Mouse (Mus musculus) CD4-positive helper T cell, adult 2 months (primary cell): ENCODE data around the gene Cdk9.

ENCODE experiments used
- DNase-seq: peaks from one replicate; pipeline ENCODE4 v3.0.0-alpha.2; 2012; ENCODE audit warnings: low read depth, missing footprints, low spot score

Gene Cdk9

GRCm38 (mm10) chr2:32708643-32709042 lies 4.2 kb downstream of the Cdk9 start:
- DNase-seq: peak; percentile 70

GRCm38 (mm10) chr2:32706971-32707370 lies 5.9 kb downstream of the Cdk9 start:
- no peak for DNase-seq

DNA sequence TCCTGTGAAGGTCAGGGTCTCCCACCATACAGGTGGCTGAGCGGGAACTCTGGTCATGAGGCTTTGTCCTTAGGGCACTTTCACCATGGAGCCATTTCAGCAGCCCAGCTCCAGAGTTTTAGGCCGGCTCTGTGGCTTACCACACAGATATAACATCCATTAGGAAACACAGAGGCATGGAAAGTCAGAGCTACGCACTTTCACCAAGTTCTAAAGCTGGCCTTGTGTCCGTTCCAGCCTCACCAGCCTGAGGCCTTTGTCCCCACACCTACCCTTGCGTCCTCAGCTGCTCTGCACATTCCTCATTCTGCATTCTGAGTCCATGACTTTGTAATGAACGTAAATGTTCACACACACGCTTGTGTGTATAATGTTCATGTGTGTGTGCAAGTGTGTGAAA lies 7.9 kb downstream of the Cdk9 start:
- no peak for DNase-seq

DNA sequence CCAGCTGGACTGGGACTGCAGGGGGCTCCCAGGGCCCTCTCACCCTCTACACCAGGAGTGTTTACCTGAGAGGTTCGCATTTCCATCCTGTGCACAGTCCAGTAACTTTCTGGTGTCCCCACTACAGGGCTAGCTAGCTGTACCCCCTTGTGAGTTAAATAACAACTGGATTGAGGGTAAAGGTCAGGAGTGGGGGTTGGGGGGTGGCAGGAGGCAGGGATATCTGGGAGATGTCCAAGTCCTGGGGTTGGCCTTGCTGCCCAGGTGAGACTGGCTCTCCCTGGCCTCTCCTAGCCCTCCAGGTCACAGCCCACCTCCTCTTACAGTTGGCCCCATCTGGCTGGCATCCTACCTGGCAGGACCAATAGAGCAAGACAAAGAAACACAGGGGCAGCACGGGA lies 8.9 kb downstream of the Cdk9 start, which contains the start of gene Fpgs:
Gene Fpgs (minus strand): TSS at position 125 of the 401 bp plus-strand sequence.
- no peak for DNase-seq

DNA sequence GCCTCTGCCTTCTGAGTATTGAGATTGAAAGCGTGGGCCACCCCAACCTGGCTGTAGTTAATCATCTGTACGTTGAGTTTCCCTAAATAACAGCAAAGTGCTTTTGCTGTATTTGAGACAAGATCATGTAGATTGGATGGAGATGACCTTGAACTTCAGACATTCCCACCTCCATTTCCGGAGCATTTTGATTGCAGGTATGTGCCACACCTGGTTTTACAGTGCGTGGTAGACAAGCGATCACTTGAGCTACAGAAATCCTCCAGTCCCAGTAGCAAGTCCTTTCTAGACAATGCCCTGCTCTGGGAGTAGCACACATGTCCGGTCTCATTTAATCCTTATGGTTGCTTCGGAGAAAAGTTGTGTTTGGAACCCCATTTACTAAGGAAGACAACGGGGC lies 9.8 kb downstream of the Cdk9 start:
- DNase-seq: no peak

GRCm38 (mm10) chr2:32700966-32701743 lies 11.7 kb downstream of the Cdk9 start:
- no peak for DNase-seq

DNA sequence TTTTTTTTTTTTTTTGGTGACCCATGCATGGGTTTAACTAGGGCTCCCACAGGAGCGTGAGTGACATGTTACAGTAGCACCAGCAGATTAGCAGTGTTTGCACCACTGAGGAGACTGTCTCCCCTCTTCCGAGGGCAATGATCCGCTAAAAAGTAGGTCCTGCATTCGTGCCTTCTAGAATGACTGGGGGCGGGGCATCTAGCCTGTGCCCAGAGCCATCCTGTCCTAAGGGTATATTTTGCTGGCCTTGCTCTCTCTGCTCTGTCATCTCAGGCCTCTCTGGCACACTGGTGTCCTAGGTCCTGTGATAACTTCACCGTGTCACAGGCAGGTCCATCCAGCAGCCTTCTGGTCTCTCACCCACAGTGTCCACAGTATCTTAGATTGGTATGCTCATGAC lies 13.2 kb downstream of the Cdk9 start:
- no peak for DNase-seq

DNA sequence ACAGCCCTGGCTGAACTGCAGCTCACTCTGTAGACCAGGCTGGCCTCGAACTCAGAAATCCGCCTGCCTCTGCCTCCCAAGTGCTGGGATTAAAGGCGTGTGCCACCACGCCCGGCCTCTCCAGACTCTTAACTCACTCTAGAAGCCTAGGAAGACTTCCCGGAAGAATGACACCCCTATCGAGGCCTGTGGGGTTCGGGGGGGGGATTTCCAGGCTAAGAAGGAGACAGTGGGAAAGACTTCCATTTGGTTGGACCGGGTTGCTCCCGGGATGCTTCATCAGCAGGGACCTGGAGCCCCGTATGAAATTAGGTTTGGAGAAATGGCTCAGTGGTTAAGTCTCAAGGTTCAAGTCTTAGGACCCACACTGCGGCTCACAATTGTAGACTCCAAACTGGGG lies 18.2 kb downstream of the Cdk9 start:
- DNase-seq: no peak

DNA sequence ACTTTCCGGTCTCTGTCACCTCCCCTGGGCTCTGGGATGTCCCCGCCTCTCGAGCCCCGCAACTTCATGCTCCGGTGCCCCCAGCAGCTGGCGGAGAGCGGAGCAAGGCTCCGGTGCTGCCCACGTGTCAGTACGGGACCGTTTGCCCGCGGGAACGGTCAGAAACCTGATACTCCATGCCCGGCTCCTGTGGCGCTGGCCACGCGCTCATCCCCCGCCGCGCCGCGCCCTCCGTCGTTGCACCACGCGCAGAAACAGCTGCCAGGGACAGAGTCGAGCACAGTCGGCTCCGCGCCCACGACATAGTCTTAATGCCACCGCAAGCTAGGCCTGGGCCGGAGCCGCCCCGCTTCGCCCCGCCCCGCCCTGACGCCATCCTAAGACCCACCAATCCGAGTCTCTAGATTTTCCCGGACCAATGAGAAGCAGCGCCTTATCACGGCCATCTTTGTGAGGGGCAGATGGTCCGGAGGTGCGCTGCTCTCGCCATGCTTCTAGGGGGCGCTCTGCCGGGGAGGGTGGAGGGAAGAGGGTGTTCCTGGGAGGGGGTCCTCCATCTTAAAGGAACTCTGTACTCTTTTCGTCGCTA lies 19.0 kb downstream of the Cdk9 start:
- DNase-seq: peak; percentile 98

DNA sequence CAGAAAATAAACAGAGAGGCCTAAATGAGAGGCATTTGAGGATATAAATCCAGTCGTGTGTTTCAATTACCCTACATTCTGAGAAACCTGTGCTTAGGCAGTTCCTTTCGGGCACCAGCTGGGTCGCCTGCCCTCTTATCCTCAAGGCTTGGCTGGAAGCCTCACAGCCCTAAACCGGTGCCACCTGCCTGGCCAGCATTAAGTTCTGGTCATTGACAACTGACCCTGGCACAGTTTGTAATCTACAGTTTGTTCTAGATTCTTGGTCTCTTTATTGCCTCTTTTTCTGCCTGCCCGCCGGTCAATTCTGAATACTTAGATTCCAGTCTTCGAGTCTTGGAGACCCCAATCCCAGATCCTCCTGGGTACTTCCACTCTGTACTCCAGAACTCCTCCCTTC lies 19.6 kb downstream of the Cdk9 start:
- DNase-seq: no peak

GRCm38 (mm10) chr2:32692496-32692895 lies 20.4 kb downstream of the Cdk9 start:
- no peak for DNase-seq

- no peak for DNase-seq
These were observed 21.8 kb downstream of the Cdk9 start for GRCm38 (mm10) chr2:32691041-32691440.

GRCm38 (mm10) chr2:32689420-32689819 lies 23.5 kb downstream of the Cdk9 start:
- peak; percentile 89 for DNase-seq

- DNase-seq: no peak
These were observed 25.3 kb downstream of the Cdk9 start for GRCm38 (mm10) chr2:32687562-32687961.

- DNase-seq: no peak
These were observed 26.2 kb downstream of the Cdk9 start for GRCm38 (mm10) chr2:32686640-32687039.

GRCm38 (mm10) chr2:32685807-32686206 lies 27.1 kb downstream of the Cdk9 start:
- no peak for DNase-seq

DNA sequence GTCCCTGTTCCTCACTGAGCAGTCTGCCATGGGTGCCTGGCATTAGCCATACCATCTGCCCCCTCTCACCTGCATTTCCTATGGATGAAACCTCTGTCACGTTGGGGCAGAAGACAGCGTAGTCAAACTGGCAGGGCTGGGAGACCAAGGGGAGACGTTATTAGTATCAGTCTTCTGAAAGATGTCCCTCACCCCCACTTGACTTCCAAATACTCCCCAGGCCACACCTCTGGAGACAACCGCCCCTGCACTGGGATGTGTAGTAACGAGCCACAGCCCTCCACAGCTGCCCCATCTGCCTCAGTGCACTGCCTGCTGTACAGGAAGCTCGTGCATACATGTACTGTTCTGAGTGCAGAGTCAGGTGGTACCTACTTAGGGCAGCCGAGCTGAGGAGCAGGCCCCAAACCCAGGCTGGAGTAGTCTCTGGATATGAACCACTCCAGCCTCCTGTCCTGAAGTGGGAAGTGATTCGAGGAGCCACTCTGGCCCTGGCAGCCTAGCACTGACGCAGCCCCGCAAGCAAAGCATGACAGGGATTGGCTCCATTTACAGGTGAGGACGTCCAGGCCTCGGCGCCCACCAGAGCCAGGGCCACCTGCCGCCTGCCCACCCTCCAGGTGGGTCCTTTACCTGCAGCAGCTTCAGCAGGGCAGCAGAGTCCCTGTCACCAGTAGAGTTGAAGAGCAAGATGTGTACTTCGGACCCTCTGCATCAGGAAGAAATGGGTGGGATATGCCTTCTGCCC lies 28.0 kb downstream of the Cdk9 start:
- no peak for DNase-seq

- no peak for DNase-seq
These were observed 29.2 kb downstream of the Cdk9 start for GRCm38 (mm10) chr2:32683701-32684100.

DNA sequence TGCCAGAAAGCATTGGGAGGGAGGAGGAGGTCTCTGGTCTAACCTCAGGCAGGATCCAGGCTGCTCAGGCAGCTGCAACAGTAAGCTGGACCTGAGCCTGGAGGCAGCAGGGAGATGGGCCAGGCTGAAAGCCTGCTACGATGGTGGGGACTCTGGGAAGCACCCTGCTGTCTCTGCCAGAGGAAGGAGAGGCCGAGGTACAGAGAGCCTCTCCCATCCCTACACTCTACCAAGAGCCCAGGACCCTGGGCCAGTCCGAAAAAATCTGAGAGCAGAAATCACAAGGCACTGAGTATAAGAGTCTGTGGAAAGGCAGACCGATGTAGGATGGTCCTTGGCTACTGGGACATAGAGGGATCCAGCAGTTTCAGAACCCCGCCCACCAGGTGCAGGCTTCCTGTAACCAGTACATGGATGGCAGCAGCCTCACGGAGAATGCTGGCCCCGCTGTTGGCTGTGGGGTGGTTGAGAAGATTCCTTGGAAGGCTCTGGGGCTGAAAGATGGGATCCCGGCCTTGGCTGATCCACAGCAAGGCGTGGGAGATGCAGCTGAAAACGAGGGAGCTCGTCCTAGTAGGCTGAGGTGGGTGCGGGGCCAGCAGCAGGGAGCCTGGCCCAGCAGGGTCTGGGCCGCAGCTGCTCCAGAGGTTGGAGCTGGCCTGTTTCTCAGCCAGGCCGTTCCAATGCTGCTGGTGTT lies 30.0 kb downstream of the Cdk9 start:
- DNase-seq: no peak

DNA sequence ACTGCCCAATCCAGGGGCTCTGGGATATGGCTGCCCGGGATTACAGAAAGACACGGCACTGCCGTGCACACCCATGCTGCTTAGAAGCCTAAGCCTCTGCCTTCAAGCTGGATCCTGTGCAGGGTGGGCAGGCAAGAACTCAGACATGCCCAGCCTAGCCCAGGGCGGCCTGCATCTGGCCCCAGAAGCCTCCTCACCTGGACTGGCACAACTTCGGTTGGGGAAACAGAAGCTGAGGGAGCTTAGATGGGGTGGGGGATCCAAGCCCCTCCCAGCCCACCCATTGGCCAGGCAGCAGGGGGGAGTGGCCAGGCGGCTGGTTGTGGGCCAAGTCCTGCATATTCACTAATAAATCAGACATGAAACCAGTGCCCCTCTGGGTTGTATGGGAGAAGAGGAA lies 31.1 kb downstream of the Cdk9 start:
- DNase-seq: no peak

GRCm38 (mm10) chr2:32680961-32681650 lies 31.8 kb downstream of the Cdk9 start:
- no peak for DNase-seq
